Mouse (Mus musculus) hindlimb bud, embryonic 11.5 days (tissue): ENCODE measurements at regions not wholly inside any gene's neighbourhood (a gene's known extent, or its start where the extent isn't known, plus 50 kb on each side); places are given as distances from the start of the nearest gene placed in this dataset.

ENCODE experiments used
- DNase-seq: peaks from one replicate; pipeline ENCODE4 v3.0.0-alpha.2; 2012; ENCODE audit warnings: low read depth, low spot score; ENCODE audit errors: extremely low spot score

GRCm38 (mm10) chr5:15773839-15774238 lies 59.8 kb upstream of the Speer4c start:
- DNase-seq, result no peak

- no peak for DNase-seq
Measured at GRCm38 (mm10) chr5:15774567-15774966, 60.5 kb upstream of the Speer4c start.

DNA sequence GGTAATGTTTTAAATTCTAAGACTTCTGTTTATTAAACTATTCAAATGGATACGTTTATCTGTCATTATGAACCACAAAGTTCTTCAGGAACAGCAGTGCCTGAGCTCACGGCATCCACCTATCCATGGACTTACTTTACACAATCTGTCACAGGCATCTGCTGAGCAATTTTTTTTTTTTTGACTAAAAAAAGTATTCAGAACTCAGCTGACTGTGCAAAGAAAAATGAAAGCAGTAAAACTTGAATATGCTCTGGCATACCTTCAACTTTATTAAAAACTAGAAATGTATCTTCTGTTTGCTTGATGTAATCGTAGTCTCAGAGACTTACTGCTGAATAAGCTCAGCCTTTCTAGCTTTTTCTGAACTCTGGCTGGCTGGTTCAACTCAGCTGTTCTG lies 62.0 kb upstream of the Speer4c start:
- no peak for DNase-seq

DNA sequence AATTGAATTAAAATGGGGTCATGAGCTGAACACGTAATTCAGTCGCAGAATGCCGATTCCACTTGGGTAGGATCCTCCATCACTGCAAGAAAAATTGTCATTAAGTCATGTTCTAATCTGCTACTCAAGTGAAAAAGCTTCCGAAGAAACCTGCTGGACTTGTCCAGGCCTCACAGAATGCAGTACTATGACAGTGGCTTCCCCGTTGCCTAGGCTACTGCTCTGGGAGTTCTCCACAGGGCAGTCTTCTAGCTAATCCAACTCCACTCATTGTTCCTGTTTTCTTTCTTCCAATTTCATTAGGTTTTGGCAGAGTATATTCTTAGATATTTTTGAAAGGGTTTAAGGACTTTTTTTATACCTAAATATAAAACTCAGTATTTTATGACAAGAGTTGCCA lies 89.5 kb upstream of the Speer4c start:
- no peak for DNase-seq

GRCm38 (mm10) chr5:15816864-15817263 lies 102.8 kb upstream of the Speer4c start:
- DNase-seq, result no peak

DNA sequence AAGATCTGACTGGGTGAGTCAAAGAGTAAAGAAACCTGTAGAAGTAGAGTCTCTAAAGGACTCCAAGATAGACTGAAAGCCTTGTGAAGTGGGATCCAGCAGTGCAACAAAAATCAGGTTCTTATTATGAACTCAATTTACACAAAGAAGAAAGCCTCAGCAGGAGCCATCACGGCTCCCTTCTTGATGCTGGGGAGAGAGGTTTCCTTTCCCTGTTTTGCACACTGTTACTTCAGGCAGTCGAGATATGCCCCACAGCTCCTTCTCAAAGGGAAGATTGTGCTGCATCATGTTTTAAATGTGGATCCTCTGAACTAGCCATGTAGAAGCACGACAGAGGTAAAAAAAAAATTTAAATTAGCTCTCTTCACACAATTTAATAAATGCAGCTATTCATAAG lies 103.3 kb upstream of the Speer4c start:
- DNase-seq, result no peak

DNA sequence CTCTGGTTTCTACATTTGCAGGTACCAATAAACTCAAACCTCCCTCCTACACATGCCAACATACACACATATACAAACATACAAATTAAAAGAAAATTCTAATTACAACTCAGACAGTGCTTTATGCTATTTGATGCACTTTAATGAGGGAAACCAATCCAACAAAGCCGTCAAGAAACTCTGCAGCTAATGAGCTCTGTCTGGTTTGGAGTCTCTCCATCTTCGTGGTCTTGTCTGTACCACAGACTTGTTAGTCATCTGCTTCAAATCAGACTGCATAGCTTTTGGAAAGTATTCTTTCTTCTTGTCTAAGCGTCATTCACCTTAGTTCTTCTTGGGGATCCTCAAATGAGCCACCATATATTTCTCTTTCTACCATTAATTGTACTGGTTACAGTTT lies 108.9 kb upstream of the Speer4c start:
- no peak for DNase-seq

GRCm38 (mm10) chr5:15831527-15831926 lies 103.0 kb upstream of the Cacna2d1 start:
- no peak for DNase-seq

DNA sequence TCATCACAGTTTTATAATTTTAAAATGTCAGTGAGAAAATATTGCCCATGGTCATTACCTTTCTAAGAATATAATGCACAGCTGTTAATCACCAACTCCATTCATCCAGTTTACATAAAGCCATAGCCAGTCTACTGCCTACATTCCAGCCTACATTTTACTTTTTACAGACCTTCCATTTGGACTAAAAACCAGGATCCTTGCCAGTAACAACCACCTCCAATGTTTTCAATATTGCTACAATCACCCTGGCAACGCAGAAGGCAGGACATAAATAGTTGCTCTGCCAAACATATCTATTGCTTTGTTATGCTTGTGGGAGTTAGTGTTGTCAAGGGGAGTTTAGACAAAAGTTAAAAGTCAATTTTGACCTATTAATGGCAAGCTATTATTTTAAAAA lies 102.2 kb upstream of the Cacna2d1 start:
- no peak for DNase-seq

DNA sequence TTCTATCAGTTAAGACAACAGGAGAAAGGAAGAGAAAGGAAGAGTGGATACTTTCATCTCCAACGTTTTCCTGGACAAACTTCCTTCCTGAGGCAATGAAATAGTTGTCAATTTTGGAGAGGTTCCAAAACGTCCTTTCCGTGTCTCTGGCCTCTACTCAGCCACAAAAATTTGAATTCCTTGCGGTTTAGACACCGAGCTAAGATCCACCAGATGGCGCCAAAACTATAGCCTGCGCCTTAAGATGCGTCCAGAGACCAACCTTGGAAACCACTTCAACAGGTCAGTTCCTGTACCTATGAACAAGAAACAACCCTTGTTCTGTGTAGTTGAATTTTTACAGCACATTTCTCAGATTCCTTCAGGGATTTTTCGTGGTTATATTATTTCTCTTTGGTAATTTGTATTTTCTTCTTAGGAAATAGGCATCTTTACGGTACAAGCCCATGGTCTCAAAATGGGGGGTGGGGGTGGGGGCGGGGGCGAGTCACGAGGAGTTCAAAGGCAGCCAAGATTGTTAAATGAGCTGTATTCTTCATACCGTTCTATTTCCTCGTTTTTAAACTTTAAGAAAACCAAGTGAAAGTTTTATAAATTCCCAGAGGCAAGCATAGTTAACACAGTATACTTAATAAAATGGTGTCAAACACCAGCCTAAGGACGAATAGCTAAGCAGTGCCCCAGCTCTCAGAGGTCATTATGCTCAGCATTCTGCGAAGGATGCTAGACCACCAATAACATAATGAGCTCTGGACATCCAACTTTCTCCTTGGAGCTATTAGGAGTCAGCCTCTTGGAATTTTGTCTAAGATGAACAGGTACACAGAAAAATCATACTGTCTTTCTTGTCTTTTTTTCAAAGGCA lies 96.2 kb upstream of the Cacna2d1 start:
- peak; percentile 66 for DNase-seq

DNA sequence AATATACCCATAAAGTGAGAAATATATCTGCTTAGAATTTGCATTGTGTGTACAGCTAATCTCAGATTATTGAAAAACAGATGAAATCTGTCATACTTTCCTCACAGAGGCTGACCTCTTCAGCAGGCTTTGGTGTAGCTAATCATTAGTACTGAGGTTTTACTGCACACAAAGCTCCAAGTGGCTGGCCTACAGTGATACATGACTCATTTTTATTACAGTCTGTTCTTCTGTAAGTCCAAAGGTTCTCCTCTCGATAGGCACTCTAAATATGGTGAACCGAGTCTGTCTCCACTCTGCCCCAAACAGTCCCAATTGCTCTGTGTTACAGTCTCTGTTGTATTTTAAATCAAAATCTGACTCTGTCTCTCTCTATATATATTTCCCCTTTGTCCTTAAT lies 87.7 kb upstream of the Cacna2d1 start:
- DNase-seq, result no peak

- no peak for DNase-seq
Measured at GRCm38 (mm10) chr5:15849520-15849919, 85.0 kb upstream of the Cacna2d1 start.

GRCm38 (mm10) chr5:15850126-15850801 lies 84.2 kb upstream of the Cacna2d1 start:
- no peak for DNase-seq

- DNase-seq, result no peak
Measured at GRCm38 (mm10) chr5:15854752-15855151, 79.7 kb upstream of the Cacna2d1 start.

- no peak for DNase-seq
Measured at GRCm38 (mm10) chr5:15857034-15857433, 77.5 kb upstream of the Cacna2d1 start.

GRCm38 (mm10) chr5:15874065-15874464 lies 60.4 kb upstream of the Cacna2d1 start:
- DNase-seq, result no peak

DNA sequence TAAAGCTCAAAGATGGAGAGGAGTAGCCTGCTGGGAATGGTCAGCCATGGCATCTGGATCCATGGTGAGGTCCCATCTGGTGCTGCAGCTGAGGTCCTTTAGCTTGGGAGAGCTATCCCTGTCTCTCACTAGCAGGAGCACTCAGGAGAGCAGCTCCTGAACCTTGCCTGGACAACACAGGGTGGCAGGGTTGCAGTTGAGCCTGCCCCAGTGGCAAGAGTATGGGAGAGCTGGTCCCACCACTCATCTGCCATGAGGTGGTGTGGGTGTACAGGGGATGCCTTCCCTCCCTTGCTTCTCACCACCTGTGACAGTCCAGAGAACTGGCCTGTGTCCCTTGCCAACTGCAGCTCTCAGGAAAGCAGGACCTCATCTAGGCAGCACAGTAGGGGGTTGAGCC lies 51.5 kb upstream of the Cacna2d1 start:
- DNase-seq, result no peak
